Mouse (Mus musculus): ENCODE measurements around the gene Hddc3.
"Not testable (repeated sequence)": the region's sequence is repeated elsewhere in the genome, so short reads cannot be mapped to it uniquely, and the experiment has no call there.

The Hddc3 gene

GRCm38 (mm10) chr7:80369967-80370431 lies 27.1 kb downstream of the Hddc3 start:
- no peak for DNase-seq (ENCODE audit: low spot score)

DNA sequence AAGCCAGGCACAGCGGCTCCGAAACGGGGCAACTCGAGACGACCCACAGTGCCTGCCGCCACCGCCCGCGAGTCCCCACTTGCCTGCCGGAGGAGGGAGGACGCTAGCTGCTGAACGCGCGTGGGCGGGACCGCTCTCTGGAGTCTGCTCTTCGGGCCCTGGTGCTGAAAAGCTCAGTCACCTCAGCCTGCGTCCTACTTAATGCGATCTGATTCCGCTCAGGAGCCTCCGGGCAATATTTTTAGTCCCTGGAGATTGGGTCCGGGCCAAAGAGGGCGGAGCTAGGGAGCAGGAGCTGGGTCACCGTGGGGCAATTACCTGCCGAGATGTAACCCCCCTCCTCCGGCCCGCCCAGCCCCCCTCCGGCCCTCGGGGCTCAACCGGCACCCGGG lies 27.7 kb downstream of the Hddc3 start:
- peak; percentile 66 for DNase-seq (ENCODE audit: low spot score)

- DNase-seq (ENCODE audit: low spot score): peak; percentile 61
Observed at GRCm38 (mm10) chr7:80371041-80371751, 28.3 kb downstream of the Hddc3 start, which contains the start of gene Man2a2. TSS of gene Man2a2 (minus strand) at chr7:80371375.

DNA sequence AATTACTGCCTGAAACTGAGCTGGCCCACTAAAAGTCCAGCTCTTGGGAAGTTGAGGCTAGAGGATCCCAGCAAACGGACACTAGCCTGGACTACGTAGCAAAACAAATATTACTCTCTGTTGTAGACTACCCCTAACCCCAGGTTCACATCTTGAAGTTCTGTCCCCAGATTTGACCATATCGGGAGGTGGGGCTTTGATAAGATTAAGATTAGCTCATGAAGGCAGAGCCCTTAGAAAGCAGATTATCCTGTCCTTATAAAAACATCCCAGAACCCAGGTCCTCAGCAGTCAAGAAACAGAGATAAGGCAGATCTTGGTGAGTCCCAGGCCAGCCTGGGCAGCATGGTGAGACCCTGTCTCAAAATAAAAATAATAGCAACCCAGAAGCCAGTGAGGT lies 29.3 kb downstream of the Hddc3 start:
- no peak for DNase-seq (ENCODE audit: low spot score)

GRCm38 (mm10) chr7:80372667-80373066 lies 29.8 kb downstream of the Hddc3 start:
- no peak for DNase-seq (ENCODE audit: low spot score)

- no peak for DNase-seq (ENCODE audit: low spot score)
Observed at GRCm38 (mm10) chr7:80373352-80373751, 30.4 kb downstream of the Hddc3 start.

DNA sequence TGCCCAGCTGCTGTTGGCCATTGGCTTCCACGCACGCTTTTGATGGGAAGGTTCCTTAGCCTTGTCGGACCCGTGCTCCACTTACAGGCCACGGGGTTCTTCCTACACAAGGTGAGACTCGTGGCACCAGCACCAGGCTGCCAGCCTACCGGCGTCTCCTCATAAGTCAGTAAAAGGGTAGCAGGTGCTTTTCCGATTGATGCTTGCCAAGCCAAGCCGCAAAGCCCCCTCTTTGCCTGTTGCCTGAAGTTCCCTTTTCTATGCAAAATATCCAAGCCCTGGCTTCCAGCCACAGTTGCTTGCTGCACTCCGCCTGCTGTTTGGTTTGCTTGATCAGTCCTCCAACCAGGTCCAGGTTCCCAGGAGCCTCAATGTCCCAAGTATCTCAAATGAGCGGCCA lies 30.9 kb downstream of the Hddc3 start:
- no peak for DNase-seq (ENCODE audit: low spot score)

- DNase-seq (ENCODE audit: low spot score): no peak
Observed at GRCm38 (mm10) chr7:80374280-80374679, 31.4 kb downstream of the Hddc3 start.

- DNase-seq (ENCODE audit: low spot score): no peak
Observed at GRCm38 (mm10) chr7:80374733-80375132, 31.8 kb downstream of the Hddc3 start.

GRCm38 (mm10) chr7:80375376-80376039 lies 32.6 kb downstream of the Hddc3 start:
- peak; percentile 45 for DNase-seq (ENCODE audit: low spot score)

- DNase-seq (ENCODE audit: low spot score): no peak
Observed at GRCm38 (mm10) chr7:80376192-80376591, 33.3 kb downstream of the Hddc3 start.

DNA sequence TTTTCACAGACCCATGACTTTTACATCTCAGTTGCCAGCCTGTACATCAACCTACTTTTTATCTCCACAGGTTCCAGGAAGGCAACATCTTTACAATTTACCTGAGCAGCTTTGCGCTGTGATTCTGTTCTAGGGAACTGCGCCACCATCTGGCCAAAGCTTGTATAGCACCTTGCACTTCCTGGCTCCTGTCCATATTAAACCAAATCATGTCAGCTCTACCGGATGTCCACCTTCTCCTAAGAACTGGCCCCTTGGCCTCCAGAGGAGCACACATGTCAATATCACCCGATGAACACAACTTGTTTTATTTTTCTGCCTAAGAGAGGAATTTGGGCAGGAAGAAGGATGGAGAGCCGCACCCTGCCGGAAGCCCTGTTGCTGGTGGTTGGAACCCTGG lies 34.6 kb downstream of the Hddc3 start:
- DNase-seq (ENCODE audit: low spot score): no peak

- DNase-seq (ENCODE audit: low spot score): no peak
Observed at GRCm38 (mm10) chr7:80379531-80379930, 36.6 kb downstream of the Hddc3 start.

GRCm38 (mm10) chr7:80382919-80383318 lies 40.0 kb downstream of the Hddc3 start:
- DNase-seq (ENCODE audit: low spot score): no peak

- DNase-seq (ENCODE audit: low spot score): peak; percentile 63
Observed at GRCm38 (mm10) chr7:80386235-80386930, 43.5 kb downstream of the Hddc3 start.

- no peak for DNase-seq (ENCODE audit: low spot score)
Observed at GRCm38 (mm10) chr7:80387033-80387632, 44.2 kb downstream of the Hddc3 start.

GRCm38 (mm10) chr7:80387633-80388543 lies 45.0 kb downstream of the Hddc3 start, which contains the start of gene Fes:
TSS of gene Fes (minus strand) at chr7:80387946.
- DNase-seq (ENCODE audit: low spot score): no peak

DNA sequence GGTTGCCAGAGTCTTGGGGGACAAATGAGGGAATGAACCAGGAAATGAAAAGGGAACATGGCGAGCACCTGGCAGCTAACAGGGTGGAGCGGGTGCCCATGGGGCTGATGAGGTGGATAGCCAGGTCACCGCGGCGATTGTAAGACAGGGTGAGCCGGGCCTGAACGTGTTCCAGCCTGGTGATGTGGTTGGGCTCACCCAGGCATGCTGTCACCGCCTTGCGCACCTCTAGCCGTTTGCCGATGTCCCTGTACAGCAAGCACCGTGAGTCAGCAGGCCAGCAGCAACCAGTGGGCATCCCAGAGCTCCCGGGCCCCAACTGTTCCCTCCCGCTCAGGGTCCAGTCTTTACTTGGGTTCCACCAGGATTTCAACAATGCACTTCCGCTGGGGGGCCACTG lies 49.2 kb downstream of the Hddc3 start:
- DNase-seq (ENCODE audit: low spot score): no peak

- DNase-seq (ENCODE audit: low spot score): no peak
Observed at GRCm38 (mm10) chr7:80394600-80394999, 51.7 kb downstream of the Hddc3 start.

- DNase-seq (ENCODE audit: low spot score): not testable (repeated sequence)
Observed at GRCm38 (mm10) chr7:80396427-80396826, 53.5 kb downstream of the Hddc3 start.

DNA sequence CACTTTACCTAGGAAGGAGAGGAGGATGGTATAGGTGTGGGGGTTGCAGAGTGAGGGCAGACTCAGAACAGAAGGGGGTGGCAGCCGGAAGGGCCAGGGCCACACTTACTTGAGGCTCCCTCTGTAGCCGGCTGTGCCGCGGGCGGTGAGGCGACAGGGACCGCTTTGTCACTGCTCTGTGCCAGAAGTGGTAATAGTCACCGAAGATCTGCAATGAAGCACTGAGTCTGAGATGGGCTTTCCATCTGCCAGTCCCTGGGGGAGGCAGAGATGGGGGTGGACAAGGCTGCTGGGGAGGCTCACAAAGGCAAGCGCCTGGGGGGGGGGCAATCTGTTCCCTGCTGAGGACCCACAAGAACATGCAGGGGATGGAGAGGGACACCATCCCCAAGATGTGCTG lies 55.1 kb downstream of the Hddc3 start:
- no peak for DNase-seq (ENCODE audit: low spot score)

Measured in ovary, adult 18-20 months (tissue).